Mouse (Mus musculus) megakaryocyte-erythroid progenitor cell, adult 5 weeks (primary cell): ENCODE measurements around the gene Slc29a3. TPM values are rescaled to one million over a fixed set of nuclear protein-coding genes. Genes with fewer than 3 reads are reported as not detected.

Source experiments
- polyA plus RNA-seq: library from polyadenylated mRNA; stranded (reverse); fragments of >175 nt; gene quantifications from 2 replicates; pipeline ENCODE4 v1.2.3, GENCODE M21; 2012

Gene Slc29a3
- polyA plus RNA-seq = 7.5 and 7.8 TPM in 2 replicates

DNA sequence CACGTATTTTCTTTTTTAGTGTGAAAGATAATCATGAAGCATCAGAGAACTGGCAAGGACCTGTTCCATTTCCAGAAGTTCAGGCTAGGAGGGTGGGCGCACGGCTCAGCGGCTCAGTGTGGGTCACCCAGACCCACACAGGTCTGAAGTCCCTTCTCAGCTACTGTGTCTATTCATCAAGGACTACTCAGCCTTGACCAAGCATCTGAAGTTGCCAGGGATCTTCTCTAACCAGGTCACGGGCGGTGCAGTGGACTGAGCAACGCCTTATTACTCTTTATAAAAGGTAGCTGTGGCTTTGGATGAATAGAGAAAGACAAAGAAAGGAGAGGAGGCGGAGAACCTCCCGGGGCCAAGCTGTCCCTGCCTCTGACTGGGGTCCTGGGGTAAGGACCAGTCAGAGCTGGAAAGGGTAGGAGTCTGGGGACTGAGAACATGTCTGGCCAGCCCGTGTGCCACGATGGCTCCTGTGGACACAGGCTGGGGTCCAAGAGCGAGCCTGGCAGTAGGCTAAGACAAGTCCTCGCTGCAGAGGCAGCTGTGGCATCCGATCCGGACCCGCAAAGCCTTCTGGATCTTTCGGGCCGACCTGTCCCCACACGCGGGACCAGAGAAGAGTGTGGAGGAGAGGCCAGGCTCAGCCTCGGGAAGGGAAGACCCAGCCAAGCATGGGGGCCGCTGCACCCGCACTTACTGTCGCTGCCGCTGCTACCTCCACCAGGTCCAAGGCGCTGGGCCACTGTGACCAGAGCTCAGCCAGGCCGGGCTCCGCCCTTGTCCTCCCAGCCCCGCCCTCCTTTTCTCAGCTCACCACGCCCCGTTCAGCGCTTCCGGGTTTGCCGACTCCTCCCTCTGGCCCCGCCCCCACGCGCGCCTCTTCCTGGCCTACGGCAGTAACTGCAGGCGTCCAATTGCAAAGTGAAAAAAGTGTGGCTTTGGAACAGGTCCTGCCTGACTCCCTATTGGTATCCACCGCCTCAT lies at the start of gene Slc29a3:
TSS of gene Slc29a3 (minus strand) at position 755 of the 981 bp plus-strand sequence.

GRCm38 (mm10) chr10:60696390-60696789 lies 56.2 kb downstream of the Slc29a3 start, which contains the start of gene Cdh23:
Gene Cdh23, minus strand, starts transcription at chr10:60696490.

Other genes starting within 250 kb of the Slc29a3 start
- gene Cdh23, start 56.3 kb downstream of the Slc29a3 start, polyA plus RNA-seq = 0.15 and 0.35 TPM in 2 replicates
- gene Unc5b, start 78.8 kb upstream of the Slc29a3 start, polyA plus RNA-seq = 0.15 and 0.28 TPM in 2 replicates